Mouse (Mus musculus) kidney, postnatal 14 days (tissue): ENCODE results near the gene Plek.

Source experiments
- DNase-seq: peaks from one replicate; pipeline ENCODE4 v3.0.0; 2022; ENCODE audit warnings: mixed read lengths

Plek gene

DNA sequence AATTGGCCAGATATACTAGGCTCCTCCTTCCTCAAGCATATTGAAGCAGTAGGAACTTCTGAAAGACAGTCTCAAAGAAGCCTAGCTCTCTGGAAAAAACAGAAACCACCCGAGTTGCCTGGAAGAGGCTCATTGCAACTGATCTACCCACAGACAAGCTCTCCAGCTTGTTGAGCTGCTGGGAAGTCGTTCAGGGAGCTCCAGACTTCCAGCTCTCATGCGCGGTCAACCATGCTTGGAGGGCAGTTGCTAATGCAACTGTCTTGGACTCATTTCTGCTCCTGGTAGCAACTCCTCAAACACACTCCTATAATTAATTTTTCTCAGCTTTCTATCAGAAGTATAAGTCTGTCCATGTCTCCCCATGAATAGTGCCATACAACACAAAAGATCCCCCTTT, 109.2 kb downstream of the Plek start:
- no peak for DNase-seq

DNA sequence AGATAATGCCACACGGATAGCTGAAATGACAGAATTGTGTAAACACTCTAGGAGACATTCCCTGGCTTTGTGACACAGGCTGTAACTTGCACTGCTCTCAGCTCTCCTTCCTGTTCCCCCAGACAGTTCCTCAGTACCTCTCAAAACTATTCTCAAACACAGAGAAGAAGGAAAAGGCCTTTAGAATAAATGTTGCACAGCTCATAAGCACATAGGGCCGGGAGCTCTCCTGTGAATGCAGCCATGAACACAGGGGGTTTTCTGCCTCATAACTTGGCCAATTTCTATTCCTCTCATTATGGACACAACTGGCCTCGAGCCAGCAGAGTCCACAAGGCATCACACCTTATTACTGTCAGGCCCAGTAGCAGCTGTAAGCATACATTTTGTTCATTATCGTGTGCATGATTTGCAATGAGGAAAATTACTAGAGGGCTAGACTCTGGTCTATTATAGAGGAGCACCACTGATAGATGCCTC, 110.2 kb downstream of the Plek start:
- DNase-seq, result no peak

GRCm38 (mm10) chr11:16941103-16941793, 110.9 kb downstream of the Plek start:
- no peak for DNase-seq

DNA sequence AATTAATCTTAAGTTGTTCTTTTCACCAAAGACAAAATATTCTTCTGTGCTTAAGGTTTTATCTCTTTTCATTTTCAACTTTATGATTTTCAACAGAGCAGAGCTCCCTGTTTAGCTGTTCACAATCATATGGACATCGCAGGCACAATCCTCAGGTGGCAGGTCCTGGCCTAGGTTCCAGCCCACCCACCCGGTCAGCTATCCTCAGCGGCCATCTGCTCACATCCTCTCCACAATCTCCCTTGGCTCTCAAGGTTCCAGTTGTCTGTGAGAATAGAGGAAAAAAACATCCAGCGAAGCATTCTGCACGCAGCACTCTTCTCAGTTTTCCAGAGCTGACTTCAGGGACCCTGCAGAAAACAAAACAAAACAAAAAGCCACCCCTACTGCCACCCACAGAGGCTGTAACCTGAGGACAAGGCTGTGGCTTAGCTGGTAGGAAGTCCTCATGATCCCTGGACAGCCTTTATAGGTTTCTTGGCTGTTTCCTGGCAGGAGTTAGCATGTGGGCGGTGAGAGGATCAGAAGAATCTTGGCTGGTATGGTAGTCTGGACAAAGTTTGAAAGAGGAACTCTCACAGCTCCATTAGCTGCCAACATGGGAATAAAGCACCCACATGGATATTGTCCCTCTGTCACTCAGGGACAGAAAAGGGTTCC, 116.5 kb downstream of the Plek start:
- no peak for DNase-seq

DNA sequence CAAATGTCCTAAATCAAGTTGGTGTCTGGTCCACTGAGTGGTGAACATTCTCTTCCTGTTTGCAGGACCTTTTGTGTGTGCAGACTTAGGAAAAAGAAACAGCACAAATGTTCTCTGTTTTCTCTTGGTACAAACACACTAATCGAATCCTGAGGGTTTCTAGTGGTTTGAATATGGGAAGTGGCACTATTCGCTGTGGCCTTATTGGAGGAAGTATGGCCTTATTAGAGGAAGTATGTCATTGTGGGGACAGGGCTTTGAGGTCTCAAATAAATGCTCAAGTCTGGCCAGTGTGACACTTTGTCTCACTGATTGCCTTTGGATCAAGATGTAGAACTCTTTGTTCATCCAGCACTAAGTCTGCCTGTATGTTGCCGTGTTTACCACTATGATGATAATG, 120.0 kb downstream of the Plek start:
- no peak for DNase-seq
